Mouse (Mus musculus): ENCODE results near the gene Cdc14a.

GRCm38 (mm10) chr3:116340950-116341624 lies 82.7 kb downstream of the Cdc14a start:
- peak; percentile 78; the same call in 1 of the 2 replicates for TF ChIP-seq CTCF (IDR thresholded peaks at IDR 0.05; ENCODE audit: borderline replicate concordance, extremely low read depth, insufficient read depth, insufficient read length)
- TF ChIP-seq POLR2A (IDR thresholded peaks at IDR 0.05; ENCODE audit: borderline replicate concordance, extremely low read depth, insufficient read depth, insufficient read length, poor library complexity, severe bottlenecking), result no peak
